Mouse (Mus musculus) cerebellum, postnatal 4 days (tissue): Measurements from ENCODE around the gene Lrrc4c.
A peak's percentile ranks its signal among the peaks of the same experiment; 100 is the strongest.

Source experiments
- DNase-seq, 2 experiments: peaks; one replicate each; pipeline ENCODE4 v3.0.0; 2022; ENCODE audit warnings: low spot score in 2 of 2, mixed read lengths in 1 of 2

Gene Lrrc4c

DNA sequence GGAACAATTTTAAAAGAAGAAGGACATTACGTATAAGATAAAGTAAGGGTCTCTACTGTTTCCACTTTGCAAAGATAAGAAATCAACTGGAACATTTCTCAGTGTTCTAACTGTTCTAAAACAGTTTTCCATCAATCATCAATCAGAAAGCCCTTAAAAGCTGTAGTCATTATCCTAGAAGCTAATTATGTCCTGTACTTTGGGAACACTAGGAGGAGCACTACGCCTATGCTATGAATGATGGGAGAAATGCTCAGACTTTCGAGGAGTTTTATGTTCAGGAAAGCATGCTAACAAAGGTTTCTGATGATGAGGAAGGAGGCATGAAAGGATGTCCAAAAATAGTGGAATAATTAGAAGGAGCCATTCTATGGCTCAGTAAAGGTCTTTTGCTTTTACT lies 219.5 kb downstream of the Lrrc4c start:
- DNase-seq, result no peak

DNA sequence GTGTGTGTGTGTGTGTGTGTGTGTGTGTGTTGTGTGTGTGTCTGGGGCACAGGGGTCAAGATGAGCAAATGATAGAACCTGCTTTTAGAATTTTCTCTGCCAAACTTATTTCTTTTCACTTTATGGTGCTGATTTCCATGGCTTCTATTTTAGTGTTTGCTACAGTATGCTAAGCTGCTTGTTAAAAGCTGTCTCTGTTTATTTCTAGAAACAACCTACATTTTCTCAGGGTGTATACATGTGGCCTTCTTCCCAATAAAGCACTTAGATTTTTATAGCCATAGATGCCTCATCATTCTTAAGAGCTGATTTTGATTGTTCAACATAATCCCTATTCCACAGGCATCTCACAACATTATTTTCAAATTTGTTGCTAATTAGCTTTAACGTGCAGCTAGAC lies 229.2 kb downstream of the Lrrc4c start:
- no peak for DNase-seq

DNA sequence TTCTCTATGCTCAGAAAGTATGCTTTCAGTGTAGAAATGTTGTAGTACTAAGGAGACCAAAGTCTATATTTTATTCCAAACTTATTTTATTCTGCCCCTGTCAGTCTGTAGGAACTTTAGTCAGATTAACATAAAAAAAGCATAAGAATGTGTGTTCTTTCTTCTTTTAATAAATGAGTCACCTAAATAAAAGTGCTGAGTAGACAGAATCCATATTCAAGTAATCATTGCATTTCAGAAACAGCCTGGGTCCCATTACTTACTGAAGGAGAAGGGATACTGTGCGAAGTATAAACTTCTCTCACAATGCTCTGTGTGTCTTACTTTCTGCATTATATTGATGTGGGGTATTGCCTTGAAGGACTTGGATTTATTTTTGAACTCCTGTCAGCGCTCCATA lies 255.8 kb downstream of the Lrrc4c start:
- no peak for DNase-seq

DNA sequence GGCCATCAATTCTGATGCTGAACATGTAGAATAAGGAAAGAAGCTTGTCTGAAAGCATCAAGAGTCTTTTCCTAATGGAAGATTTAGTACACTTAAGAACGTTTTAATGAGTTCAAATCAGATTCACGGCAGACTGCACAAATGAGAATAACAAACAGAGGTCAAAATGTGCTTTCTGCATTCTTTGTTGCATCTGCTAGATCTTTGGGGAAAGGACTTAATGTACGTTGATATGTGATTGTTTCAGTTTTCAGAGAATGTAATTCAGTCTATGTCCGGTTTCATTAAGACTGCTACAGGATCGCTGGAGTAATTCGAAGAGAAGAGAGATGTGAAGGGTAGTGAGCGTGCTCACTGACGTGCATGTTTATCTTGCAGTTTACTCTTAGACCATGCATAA lies 259.7 kb downstream of the Lrrc4c start:
- no peak for DNase-seq

DNA sequence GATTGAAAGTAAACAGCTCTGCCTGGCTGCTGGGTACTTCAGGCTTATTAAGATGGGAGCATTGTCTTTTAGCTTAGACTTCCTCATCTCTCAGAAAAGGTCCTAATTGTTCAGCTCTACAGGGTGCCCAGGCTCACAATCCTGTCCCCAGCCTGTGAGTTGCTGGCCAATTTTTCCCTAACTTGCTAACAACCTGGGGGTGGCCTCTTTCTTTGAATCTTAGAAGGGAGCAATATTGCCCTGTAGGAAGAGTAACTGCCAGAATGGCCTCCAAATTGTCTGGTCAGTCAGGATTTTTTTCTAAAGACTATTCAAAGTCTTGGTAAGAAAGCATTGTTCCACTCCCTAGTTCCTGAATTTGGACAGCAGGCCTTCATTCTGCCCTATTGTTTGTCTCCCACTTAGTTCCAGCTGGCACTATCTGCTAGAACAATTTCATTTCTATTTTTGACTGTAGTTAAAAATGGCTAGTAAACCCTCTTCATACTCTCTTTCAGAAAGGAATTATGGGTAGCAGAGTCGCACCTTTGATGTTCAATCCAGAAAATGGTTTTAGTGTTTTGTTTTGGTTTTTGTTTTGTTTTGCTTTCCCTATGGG lies 262.3 kb downstream of the Lrrc4c start:
- no peak for DNase-seq

DNA sequence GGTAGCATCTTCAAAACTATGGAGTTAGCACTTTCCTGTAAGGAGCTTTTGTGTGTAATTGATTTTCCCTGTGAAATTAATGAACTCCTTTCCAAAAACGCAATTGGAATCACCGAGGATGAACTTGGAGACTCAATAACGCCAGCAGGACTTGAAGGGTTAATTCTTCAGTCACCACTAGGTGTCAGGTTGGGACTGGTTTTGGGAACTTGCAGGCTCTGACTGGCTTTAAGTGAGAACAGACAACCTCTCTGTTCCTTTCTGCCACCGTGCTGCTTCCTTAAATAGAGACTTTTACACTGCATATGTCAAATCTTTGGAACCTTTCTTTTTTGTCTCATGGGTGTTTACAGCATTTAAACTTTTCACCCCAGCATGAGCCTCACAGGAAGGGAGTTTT lies 267.7 kb downstream of the Lrrc4c start:
- peak in 1 of 2 experiments; percentile 55 for DNase-seq

DNA sequence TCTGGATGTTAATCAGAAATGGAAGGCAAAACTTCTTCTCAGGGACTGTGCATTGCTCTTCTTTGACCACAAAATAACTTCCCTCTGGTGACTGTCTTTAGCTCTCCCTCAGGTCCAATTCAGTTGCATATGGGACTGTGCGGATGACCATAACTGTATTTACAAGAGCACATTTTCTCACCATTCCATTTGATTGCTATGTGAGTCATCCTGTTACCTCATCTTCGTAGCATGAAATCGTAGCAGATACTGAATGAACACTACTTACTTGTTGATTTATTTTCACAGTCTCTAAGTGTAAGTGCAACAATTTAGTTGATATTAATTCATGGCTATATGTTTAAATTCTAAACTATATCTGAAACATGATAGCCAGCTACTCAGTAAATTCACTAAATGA lies 286.8 kb downstream of the Lrrc4c start:
- DNase-seq, result no peak

DNA sequence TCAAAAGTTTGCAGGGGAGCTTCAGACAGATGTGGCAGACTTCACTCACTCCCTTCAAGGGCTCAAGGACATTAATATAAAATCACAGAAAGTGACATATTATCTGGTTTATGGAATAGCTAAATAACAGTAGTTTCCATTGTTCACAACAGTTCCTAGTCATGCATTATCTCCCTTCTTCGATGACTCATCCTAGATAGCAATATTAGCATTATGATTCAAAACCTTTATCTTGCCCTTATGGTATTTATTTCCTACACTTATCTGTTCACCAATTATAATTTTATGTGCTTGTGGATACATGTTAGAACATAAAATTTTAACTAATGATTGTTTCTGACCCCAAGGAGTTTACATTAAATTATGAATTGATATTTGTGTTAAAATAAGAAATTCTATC lies 296.2 kb downstream of the Lrrc4c start:
- no peak for DNase-seq

DNA sequence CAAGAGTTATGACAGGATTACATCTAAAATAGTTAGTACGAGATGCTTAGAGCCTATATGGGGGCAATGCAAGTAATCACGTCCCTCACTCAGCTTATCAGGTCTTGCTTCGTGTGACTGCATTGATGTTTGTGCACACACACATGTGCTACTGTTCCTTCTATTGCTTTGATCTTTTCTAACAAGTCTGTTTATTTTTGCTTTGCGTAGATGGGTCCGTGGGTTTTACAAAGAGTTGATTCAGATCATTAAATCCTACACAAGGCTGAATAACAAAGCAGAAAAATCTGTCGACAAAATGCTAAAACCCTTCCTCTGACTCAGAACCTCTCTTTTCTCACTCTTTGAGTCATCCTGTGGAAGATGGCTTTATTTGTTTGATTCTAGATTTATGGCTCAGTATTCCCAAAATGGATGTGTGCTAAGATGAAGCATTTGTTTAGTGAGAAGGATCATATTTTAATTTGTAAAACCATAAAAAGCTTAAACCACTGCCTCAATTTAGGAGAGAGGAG lies 300.8 kb downstream of the Lrrc4c start:
- no peak for DNase-seq

DNA sequence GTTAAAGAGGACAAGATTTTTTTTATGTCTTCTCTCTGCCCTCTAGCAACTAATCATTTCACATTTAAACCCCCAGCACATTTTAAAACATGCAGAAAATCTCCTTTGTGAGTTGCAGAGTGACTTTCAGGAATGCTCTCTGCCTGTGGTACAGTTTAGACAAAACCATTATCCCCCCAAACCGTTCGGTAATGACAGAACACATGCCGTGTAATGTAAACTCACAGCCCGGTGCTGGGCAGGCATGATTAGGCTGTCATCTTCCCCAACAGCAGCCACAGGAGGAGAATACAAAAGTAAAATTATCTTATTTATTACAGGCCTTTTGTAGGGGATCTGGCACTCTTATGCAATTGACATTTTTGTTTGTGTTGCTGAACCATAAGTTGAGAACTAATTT lies 349.1 kb downstream of the Lrrc4c start:
- DNase-seq, result no peak

DNA sequence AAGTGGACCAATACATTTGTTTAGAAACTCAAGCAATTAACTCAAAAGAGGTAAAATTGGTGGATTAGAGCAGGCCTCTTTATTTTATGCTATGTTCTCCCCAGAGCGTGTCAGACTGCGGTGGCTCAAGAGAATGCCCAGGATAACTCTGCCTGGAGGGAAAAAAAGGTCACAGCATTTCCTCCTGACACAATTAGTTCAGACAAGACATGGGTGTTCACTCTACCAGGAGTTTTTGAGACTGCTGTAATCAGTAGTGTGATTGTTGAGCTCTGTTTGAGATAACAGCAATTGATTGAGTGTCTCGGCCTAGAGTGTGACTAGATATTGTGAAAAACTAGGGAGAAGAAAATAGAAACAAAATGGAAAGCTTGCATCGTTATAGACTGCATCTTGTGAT lies 363.8 kb downstream of the Lrrc4c start:
- DNase-seq, result no peak

DNA sequence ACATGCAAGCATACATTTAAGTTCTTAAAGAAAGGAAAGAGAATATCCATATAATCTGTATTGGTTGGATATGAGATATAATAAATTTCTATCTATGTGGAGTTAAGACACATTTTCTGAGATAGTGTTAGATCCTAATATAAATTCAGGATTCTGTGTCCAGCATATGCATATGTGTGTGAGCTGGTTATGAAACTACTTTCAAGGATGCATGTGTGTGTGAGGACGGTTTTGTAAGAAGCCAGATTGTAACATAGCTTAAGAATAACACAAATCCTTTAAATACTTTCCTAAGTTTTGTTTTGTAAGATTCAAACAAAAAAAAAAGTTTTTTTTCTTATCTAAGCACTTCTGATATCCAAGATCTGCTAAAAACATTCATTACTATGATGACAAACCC lies 367.4 kb downstream of the Lrrc4c start:
- no peak for DNase-seq

DNA sequence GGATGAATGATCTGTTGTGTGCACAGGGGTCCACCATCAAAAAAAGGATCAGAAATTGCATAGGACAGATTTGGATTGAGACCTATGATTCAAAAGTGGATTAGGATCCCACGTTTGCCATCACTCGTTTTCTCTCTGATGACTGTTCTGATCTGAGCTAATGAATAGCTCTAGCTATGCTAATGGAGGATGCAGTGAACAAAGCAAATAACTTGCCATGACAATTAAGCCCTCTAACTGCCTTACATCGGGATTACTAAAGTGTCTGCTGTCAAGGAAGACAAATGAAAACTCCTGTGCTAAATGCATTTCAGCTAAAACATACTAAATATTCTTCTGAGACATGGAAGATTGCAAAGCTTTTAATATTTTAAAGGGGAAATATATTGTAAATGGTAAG lies 387.0 kb downstream of the Lrrc4c start:
- DNase-seq, result no peak

DNA sequence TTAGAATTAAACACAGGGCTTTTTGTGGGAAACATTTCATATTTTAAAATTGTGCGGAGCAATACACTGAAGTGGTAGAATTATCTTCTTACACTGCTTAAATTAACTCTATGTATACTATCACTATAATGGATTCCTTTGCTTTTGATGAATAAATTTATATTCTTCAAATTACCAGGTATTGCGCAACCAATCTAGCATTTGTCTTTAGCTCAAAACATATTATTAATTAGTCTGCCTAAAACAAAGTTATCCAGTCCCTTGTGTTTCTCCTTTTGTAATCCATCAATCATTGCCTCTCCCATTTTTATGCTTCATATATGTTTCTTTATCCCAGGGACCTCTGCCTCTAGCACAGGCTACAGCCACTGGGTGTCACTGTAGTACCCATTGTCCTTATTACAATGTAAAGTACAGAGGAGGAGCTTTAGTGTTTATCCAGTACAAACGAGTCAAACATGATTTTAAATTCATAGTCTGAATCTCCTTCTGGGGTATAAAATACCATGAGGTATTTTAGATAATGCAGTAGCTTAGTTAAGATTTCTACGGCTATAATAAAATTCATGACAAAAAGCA lies 389.9 kb downstream of the Lrrc4c start:
- peak in 1 of 2 experiments; percentile 11 for DNase-seq

DNA sequence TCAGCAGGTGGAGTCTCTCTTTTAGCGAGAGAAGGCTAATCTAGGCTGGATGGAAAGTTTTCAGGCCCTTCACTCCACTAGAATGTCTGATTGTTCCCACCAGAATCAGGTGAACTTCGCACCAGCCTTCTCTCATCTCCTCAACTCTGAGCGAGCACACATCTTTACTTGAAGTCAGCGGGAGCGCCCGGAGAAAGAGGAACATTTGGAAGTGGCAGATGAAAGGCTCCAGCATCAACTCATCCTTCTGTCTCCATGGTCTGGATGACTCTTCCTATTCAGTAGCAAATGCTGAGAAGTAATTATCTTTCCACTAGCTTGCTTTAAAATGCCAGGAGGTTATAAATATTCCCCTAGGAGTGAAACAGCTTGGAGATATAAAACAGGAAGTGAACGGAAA lies 396.6 kb downstream of the Lrrc4c start:
- DNase-seq, result no peak

DNA sequence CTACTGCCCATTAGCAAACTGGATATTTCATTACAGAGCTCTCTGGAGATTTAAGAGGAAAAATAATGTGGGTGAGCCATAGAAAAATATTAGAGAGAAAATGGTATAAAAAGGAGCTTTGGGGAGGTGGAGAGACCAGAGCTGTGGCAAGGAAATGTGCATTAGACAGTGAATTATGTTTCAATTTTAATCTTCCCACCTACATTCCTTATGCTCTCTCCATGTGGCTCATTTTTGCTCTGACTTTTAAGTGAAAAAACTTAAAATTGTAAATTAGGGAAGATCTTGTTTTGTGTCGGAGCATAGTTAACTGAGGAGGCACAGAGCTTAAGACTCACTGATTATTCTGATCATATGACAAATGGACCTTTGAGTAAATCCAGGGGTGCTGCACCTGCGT lies 399.4 kb downstream of the Lrrc4c start:
- no peak for DNase-seq

DNA sequence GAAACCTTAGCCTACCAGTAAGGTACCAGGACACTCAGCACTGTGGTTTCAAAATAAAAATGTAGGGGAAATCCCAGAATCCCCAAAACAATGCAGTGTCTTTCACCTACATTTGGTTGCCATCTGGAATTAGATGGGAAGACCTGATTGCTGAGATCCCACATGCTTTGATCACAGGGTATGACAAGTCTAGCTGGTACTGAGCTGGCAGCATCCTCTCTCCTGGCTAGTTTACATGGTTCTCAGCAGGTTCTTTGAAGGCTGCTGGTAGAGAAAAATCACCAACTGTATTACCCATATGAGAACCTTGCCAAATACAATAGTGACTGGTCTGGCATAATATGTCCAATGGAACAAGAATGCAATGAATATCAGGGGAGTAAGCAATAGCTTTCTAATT lies 405.4 kb downstream of the Lrrc4c start:
- DNase-seq, result no peak

DNA sequence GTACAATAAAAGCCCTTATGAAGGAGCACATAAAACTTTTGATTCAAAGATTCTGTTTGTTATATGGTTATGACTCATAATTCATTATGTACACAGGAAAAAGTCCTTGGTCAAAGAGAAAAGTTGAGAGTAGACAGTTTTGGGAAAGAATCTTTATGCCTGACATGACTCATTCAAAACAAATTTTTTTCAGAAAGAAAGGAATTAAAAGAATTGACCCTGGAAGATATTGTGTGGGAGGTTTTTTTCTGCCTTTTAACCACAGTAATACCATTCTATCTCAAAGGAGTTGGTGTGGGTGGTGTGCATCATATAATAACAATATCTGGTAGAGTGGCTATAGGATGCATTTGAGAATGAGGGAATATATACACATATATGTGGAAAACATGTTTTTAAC lies 418.1 kb downstream of the Lrrc4c start:
- no peak for DNase-seq

DNA sequence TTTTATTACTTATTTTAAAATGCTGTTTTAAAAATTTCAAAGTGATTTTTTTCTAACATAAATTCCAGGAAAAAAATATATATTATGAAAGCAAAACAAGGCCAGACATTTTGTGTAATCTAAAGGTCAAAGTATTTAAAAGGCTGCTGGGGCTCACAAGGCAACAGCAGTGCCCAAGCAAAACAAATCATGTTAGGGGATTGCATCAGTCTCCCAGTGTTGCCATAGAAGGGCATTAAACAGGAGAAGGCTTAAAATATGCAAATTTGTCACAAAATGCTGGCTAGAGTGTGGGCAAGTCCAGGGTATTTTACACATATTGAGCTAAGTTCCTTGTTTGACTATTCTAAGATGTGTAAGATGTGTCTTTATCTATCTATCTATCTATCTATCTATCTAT lies 437.1 kb downstream of the Lrrc4c start:
- no peak for DNase-seq

DNA sequence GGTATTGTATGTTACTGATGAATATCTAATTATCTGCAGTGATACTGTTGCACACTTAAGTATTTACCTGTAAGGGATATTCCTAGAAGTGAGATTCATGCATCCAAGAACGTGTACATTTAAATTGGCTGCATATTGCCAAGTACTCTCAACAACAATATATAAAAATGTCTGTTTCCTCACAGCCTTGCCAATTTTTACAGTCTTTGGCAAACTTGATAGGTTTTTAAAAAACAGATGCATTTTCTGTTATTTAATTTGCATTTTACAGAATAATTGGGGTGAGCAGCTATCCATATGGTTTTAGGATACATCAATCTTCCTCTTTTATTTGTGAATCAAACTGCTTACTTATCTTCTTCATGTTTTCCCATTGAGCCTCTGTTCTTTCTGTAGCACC lies 439.7 kb downstream of the Lrrc4c start:
- no peak for DNase-seq

DNA sequence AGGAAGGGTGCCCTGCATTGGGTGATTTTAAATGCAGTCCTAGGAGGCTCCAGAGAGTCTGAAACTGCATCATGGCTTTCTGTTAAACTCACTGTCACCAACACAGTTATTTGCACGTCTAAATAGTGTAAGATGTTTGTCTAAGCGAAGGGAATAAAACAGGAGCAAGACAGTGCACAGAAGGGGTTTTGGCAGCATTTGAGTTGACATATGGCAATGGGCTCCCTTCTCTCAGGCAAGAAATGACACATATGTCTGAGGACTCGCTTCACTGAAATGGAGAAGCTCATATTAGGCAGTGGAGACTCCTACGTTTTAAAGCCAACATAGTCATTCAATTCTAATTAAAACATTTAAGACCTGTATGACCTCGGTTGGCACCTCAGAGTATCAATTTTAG lies 445.6 kb downstream of the Lrrc4c start:
- peak in 1 of 2 experiments; percentile 12 for DNase-seq

DNA sequence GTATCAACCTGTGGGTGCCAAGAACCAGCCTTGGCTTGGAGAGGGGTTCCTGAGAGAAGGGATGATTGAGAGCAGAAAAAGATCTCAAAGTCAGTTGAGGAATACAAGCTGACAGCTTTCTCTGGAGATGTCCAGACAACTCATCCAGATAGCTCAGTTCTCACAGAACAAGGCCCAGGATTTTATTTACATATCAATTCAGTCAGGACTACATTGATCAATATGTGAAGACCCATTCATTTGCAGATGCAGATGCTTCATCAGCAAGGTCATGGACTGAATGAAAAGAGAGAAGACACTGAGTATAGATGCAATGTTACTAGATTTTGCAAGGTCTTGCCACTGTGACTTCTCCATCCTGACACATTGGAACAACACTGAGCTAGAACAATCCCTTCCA lies 457.4 kb downstream of the Lrrc4c start:
- no peak for DNase-seq

DNA sequence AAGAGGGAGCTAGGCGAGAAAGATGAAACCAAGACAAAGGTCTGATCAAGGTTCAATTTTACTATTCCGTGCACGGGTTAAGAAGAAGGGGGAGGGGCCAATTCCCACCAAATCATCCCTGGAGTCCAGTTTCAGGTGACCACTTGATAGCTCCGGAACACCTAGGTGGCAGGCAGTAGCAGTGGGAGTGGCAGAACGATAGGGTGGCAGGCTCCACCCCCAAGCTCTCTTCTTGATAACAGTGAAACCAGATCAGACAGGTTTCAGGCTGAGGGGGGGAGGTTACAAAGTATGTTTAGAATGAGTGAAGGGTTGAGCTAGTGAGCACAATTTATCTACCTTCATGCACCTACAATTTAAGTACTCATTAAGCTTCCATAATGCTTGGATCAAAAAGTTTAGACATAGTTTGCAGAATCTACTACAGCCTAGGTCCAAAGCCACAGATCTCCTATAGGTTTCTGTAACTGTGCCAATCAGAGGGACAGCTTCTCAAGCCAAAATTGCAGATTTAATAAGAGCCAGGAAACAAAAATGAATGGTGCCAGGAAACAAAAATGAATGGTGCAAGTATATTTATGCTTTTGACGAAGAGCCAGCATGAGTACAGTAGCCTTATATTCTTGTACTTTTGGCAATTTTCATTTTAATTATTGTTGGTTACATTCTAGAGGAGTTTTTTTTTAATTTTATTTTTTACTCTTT lies 478.9 kb downstream of the Lrrc4c start:
- DNase-seq, result no peak
